Mouse (Mus musculus): ENCODE measurements at regions not wholly inside any gene's neighbourhood (a gene's known extent, or its start where the extent isn't known, plus 50 kb on each side); places are given as distances from the start of the nearest gene placed in this dataset.

GRCm38 (mm10) chr4:72480535-72480934, 279.8 kb upstream of the Tle1 start:
- no peak for DNase-seq (ENCODE audit: low spot score)

- no peak for DNase-seq (ENCODE audit: low spot score)
These were observed 268.6 kb upstream of the Tle1 start for GRCm38 (mm10) chr4:72469236-72469875.

- DNase-seq (ENCODE audit: low spot score): no peak
These were observed 243.6 kb upstream of the Tle1 start for GRCm38 (mm10) chr4:72444177-72444770.

GRCm38 (mm10) chr4:72437367-72437766, 236.6 kb upstream of the Tle1 start:
- DNase-seq (ENCODE audit: low spot score): no peak

- DNase-seq (ENCODE audit: low spot score): no peak
These were observed 224.6 kb upstream of the Tle1 start for GRCm38 (mm10) chr4:72425316-72425715.

- no peak for DNase-seq (ENCODE audit: low spot score)
These were observed 211.5 kb upstream of the Tle1 start for GRCm38 (mm10) chr4:72412100-72412788.

GRCm38 (mm10) chr4:72411343-72411742, 210.6 kb upstream of the Tle1 start:
- no peak for DNase-seq (ENCODE audit: low spot score)

- DNase-seq (ENCODE audit: low spot score): no peak
These were observed 200.0 kb upstream of the Tle1 start for GRCm38 (mm10) chr4:72400759-72401158.

GRCm38 (mm10) chr4:72391887-72392435, 191.2 kb upstream of the Tle1 start:
- DNase-seq (ENCODE audit: low spot score): no peak

GRCm38 (mm10) chr4:72389811-72390625, 189.3 kb upstream of the Tle1 start:
- no peak for DNase-seq (ENCODE audit: low spot score)

- peak; percentile 61 for DNase-seq (ENCODE audit: low spot score)
These were observed 184.2 kb upstream of the Tle1 start for GRCm38 (mm10) chr4:72384901-72385264.

GRCm38 (mm10) chr4:72384259-72384900, 183.7 kb upstream of the Tle1 start:
- no peak for DNase-seq (ENCODE audit: low spot score)

GRCm38 (mm10) chr4:72383729-72384128, 183.0 kb upstream of the Tle1 start:
- no peak for DNase-seq (ENCODE audit: low spot score)

- no peak for DNase-seq (ENCODE audit: low spot score)
These were observed 181.9 kb upstream of the Tle1 start for GRCm38 (mm10) chr4:72382517-72383147.

GRCm38 (mm10) chr4:72381742-72382141, 181.0 kb upstream of the Tle1 start:
- DNase-seq (ENCODE audit: low spot score): no peak

GRCm38 (mm10) chr4:72381116-72381515, 180.4 kb upstream of the Tle1 start:
- no peak for DNase-seq (ENCODE audit: low spot score)

- DNase-seq (ENCODE audit: low spot score): no peak
These were observed 178.8 kb upstream of the Tle1 start for GRCm38 (mm10) chr4:72379515-72379914.

GRCm38 (mm10) chr4:72379011-72379410, 178.3 kb upstream of the Tle1 start:
- DNase-seq (ENCODE audit: low spot score): no peak

GRCm38 (mm10) chr4:72377520-72377919, 176.8 kb upstream of the Tle1 start:
- DNase-seq (ENCODE audit: low spot score): no peak

GRCm38 (mm10) chr4:72351985-72352384, 151.3 kb upstream of the Tle1 start:
- DNase-seq (ENCODE audit: low spot score): no peak

- no peak for DNase-seq (ENCODE audit: low spot score)
These were observed 131.2 kb upstream of the Tle1 start for GRCm38 (mm10) chr4:72331882-72332281.
